Mouse (Mus musculus): ENCODE measurements around the gene Ankrd34c. TPM values are rescaled to one million over a fixed set of nuclear protein-coding genes. Genes with fewer than 3 reads are reported as not detected.

Gene Ankrd34c
- polyA plus RNA-seq, 1 experiment = not detected

DNA sequence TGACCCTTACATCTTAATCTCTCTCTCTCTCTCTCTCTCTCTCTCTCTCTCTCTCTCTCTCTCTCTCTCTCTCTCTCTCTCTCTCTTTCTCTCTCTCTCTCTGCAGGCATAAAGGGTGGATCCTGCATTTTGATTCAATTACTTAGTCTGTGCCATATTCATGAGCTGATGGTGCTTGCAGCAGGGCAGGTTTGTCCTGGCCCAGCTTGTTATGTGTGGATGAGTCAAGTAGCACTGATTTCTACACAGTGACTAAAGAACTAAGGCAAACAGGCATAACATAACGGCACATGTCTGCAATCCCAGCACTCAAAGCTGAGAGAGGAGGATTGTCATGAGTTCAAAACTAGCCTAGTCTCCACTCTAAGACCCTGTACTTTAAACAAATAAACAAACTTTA lies 19.9 kb upstream of the Ankrd34c start:
- H3K4me1 ChIP-seq (ENCODE audit: control insufficient read depth, insufficient read depth, insufficient read length) = no peaks in the 10 kb centered on the region
- H3K36me3 ChIP-seq (ENCODE audit: control insufficient read depth, insufficient read depth, low read length) = no peaks in the 10 kb centered on the region
- no peak overlapping the region for H3K27ac ChIP-seq (ENCODE audit: insufficient read depth, low read length)
- WGBS = 90% methylated on average over 1 of the region's 1 CpGs
- no peak overlapping the region for H3K4me3 ChIP-seq (ENCODE audit: extremely low read depth, insufficient read depth, insufficient read length)
- TF ChIP-seq CTCF (IDR thresholded peaks at IDR 0.05; ENCODE audit: extremely low read depth, insufficient read depth, insufficient read length, insufficient replicate concordance) = no peak
- no peak for TF ChIP-seq POLR2A (IDR thresholded peaks at IDR 0.05; ENCODE audit: low read depth, low read length)
- H3K27me3 ChIP-seq (ENCODE audit: control insufficient read depth, insufficient read depth, low read length) = no peaks in the 10 kb centered on the region
- DNase-seq (ENCODE audit: low read depth in 1 of 2, low spot score in 2 of 2) = no peak

DNA sequence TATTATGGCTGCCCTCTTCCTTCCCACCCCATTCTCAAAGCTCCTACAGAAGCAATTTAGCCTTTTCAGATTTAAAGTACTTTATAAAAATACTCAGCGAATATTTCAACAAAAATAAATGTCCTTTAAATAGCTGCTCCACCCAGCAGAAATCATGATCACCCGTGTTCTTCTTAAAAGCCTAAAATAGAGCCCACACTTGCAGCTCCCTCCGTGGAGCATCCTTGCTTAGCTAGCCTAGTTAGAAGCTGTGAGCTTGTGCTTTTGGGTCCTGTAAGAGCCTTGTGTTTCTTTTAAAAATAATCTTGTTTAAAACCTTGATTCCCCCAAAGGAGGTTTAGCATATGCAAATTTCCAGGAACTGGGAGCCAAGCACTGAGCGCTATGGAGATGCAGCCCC lies 19.3 kb upstream of the Ankrd34c start:
- Histone ChIP-seq H3K4me1 (ENCODE audit: control insufficient read depth, insufficient read depth, insufficient read length) (no peaks in the 10 kb centered on the region), H3K27me3 (ENCODE audit: control insufficient read depth, insufficient read depth, low read length) (no peaks in the 10 kb centered on the region), H3K27ac (ENCODE audit: insufficient read depth, low read length) (no peak overlapping the region), H3K4me3 (ENCODE audit: extremely low read depth, insufficient read depth, insufficient read length) (no peak overlapping the region), H3K36me3 (ENCODE audit: control insufficient read depth, insufficient read depth, low read length) (no peaks in the 10 kb centered on the region)
- 67% methylated on average over 4 of the region's 4 CpGs for WGBS
- no peak for TF ChIP-seq POLR2A (IDR thresholded peaks at IDR 0.05; ENCODE audit: low read depth, low read length)
- no peak for TF ChIP-seq CTCF (IDR thresholded peaks at IDR 0.05; ENCODE audit: extremely low read depth, insufficient read depth, insufficient read length, insufficient replicate concordance)
- DNase-seq (ENCODE audit: low read depth in 1 of 2, low spot score in 2 of 2) = no peak

DNA sequence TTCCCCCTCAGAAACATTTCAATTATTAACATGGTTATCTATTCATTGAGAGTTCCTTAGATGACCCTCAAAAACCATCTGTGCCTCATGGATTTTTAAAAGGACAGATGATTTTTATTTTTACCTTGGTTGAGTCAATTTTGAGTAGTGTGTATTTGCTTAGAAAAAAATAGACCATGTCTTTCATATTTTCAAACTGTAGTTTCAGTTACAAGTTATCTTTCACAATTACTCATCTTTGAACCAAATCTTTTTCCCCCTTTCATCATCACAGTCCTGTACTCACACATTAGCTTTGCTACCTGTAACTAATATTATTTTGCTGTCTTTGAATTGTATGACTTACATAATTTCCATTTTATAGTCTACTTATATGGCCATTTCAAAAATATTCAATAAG lies 1.8 kb upstream of the Ankrd34c start:
- no peak overlapping the region for H3K4me3 ChIP-seq (ENCODE audit: extremely low read depth, insufficient read depth, insufficient read length)
- H3K4me1 ChIP-seq (ENCODE audit: control insufficient read depth, insufficient read depth, insufficient read length) = no peaks in the 10 kb centered on the region
- TF ChIP-seq POLR2A (IDR thresholded peaks at IDR 0.05; ENCODE audit: low read depth, low read length) (no peak), CTCF (IDR thresholded peaks at IDR 0.05; ENCODE audit: extremely low read depth, insufficient read depth, insufficient read length, insufficient replicate concordance) (no peak)
- no peak for DNase-seq (ENCODE audit: low read depth in 1 of 2, low spot score in 2 of 2)
- no peak overlapping the region for H3K27ac ChIP-seq (ENCODE audit: insufficient read depth, low read length)
- H3K27me3 ChIP-seq (ENCODE audit: control insufficient read depth, insufficient read depth, low read length) = no peaks in the 10 kb centered on the region
- H3K36me3 ChIP-seq (ENCODE audit: control insufficient read depth, insufficient read depth, low read length) = no peaks in the 10 kb centered on the region

DNA sequence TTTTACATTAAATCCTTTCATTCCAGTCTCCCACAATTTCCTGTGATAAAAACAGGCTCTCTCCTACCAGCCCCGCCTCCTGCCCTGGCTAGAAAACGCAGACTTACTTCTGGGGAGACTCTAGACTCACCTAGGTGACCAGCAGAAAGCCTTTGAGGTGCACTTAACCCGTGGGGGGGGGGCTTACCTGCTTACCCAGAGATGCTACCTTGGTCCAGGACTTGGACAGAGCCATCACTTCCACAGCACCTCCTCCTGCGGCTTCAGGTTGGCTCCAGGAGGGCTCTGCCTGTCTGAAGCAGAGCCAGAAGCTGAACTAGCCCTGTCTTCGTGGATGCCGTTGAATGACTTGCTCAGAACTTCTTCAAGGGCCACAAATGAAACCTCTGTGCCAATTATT lies 387 bp downstream of the Ankrd34c start:
- 9% methylated on average over 6 of the region's 6 CpGs for WGBS
- Histone ChIP-seq H3K36me3 (ENCODE audit: control insufficient read depth, insufficient read depth, low read length) (no peaks in the 10 kb centered on the region), H3K27ac (ENCODE audit: insufficient read depth, low read length) (no peak overlapping the region), H3K27me3 (ENCODE audit: control insufficient read depth, insufficient read depth, low read length) (no peaks in the 10 kb centered on the region), H3K4me1 (ENCODE audit: control insufficient read depth, insufficient read depth, insufficient read length) (no peaks in the 10 kb centered on the region), H3K4me3 (ENCODE audit: extremely low read depth, insufficient read depth, insufficient read length) (no peak overlapping the region)
- TF ChIP-seq POLR2A (IDR thresholded peaks at IDR 0.05; ENCODE audit: low read depth, low read length) = no peak
- no peak for TF ChIP-seq CTCF (IDR thresholded peaks at IDR 0.05; ENCODE audit: extremely low read depth, insufficient read depth, insufficient read length, insufficient replicate concordance)
- no peak for DNase-seq (ENCODE audit: low read depth in 1 of 2, low spot score in 2 of 2)

DNA sequence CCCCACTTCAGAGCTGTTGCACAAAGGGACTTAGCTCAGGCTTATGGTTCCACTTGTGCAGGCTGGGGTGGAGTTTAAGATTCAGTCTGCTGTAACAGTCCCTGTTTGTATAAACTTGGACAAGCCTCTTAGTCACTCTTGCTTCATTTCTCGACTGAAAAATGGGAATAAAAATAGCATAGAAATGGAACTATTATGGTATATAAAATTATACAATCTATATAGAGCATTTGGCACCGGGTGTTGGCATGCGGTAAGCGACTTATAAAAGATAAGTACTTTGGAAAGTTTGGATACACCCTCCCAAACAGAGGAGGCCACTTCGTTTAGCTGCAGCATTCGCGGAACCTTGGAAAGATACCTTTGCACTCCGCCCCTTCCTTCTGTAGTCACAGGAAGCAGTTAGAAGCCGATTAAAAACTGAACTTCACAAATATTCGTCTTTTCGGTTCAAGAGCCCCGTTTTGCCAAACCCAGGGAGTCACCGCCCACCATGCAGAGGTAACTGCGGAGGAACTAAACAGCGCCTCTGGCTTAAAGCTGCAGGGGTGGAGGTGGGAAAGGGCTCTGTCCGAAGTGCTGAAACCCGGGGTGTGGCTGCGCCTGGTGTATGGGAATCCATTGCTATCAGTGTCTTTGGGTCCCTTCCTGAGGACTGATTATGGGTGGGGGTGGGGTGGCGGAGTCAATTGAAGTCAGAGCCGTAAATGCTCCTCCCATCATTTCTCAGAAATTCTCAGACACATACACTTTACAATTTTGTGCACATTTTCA lies 1.2 kb downstream of the Ankrd34c start:
- TF ChIP-seq POLR2A (IDR thresholded peaks at IDR 0.05; ENCODE audit: low read depth, low read length) (no peak), CTCF (IDR thresholded peaks at IDR 0.05; ENCODE audit: extremely low read depth, insufficient read depth, insufficient read length, insufficient replicate concordance) (no peak)
- DNase-seq (ENCODE audit: low read depth in 1 of 2, low spot score in 2 of 2) = no peak
- WGBS = 12% methylated on average over 20 of the region's 20 CpGs

DNA sequence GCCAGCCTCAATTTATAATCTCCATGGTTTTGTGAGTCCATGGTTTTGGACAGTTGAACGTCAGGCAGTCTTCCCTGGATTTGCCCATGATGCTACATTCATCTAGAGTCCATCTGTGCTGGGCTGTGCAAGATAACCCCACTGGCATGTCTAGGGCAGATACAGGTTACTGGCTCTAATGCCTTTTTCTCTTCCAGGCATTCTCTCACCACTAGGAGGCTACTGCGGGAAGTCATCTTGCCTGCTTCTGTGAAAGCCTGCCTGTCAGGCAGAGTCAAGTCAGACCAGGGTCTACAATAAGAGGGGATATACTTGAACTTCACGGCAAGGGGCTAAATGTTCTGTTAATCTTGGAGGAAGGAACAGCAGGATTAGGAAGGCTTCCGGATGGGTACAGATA lies 31.4 kb downstream of the Ankrd34c start:
- H3K4me3 ChIP-seq (ENCODE audit: extremely low read depth, insufficient read depth, insufficient read length) = no peak overlapping the region
- DNase-seq (ENCODE audit: low read depth in 1 of 2, low spot score in 2 of 2) = peak in 1 of 2 experiments; percentile 17
- 25% methylated on average over 4 of the region's 4 CpGs for WGBS
- H3K36me3 ChIP-seq (ENCODE audit: control insufficient read depth, insufficient read depth, low read length) = no peaks in the 10 kb centered on the region
- TF ChIP-seq CTCF (IDR thresholded peaks at IDR 0.05; ENCODE audit: extremely low read depth, insufficient read depth, insufficient read length, insufficient replicate concordance) (peak; percentile 45; the same call in 1 of the 2 replicates), POLR2A (IDR thresholded peaks at IDR 0.05; ENCODE audit: low read depth, low read length) (no peak)
- H3K27me3 ChIP-seq (ENCODE audit: control insufficient read depth, insufficient read depth, low read length) = no peaks in the 10 kb centered on the region
- H3K27ac ChIP-seq (ENCODE audit: insufficient read depth, low read length) = no peak overlapping the region
- peaks cover 6% of the 10 kb centered on the region; the same call in 1 of the 2 replicates for H3K4me1 ChIP-seq (ENCODE audit: control insufficient read depth, insufficient read depth, insufficient read length)

More for the DNA sequence above, 1.2 kb downstream of the Ankrd34c start:
- H3K36me3 ChIP-seq (ENCODE audit: control insufficient read depth, insufficient read depth, low read length) = no peaks in the 10 kb centered on the region
- no peaks in the 10 kb centered on the region for H3K27me3 ChIP-seq (ENCODE audit: control insufficient read depth, insufficient read depth, low read length)
- H3K4me3 ChIP-seq (ENCODE audit: extremely low read depth, insufficient read depth, insufficient read length) = no peak overlapping the region
- H3K27ac ChIP-seq (ENCODE audit: insufficient read depth, low read length) = no peak overlapping the region
- no peaks in the 10 kb centered on the region for H3K4me1 ChIP-seq (ENCODE audit: control insufficient read depth, insufficient read depth, insufficient read length)

DNA sequence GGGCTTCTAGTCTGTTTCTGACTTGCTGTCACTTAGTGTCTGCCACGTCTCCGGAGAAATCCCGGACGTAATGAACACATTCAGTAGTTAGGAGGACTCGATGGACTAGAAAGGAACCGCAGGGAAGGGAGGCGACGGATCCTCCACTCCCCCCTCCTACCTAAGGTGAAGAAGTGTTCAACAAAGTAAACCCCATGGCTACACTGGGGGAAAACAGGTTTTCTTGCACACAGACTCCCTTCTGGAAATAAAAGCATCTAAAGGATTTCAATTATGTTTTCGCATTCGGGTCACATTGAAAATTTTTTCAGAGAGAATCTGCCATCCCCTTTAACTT lies 33.1 kb downstream of the Ankrd34c start:
- no peaks in the 10 kb centered on the region for H3K27me3 ChIP-seq (ENCODE audit: control insufficient read depth, insufficient read depth, low read length)
- no peak for DNase-seq (ENCODE audit: low read depth in 1 of 2, low spot score in 2 of 2)
- 9% methylated on average over 10 of the region's 10 CpGs for WGBS
- H3K36me3 ChIP-seq (ENCODE audit: control insufficient read depth, insufficient read depth, low read length) = no peaks in the 10 kb centered on the region
- peaks cover 6% of the 10 kb centered on the region; the same call in 1 of the 2 replicates for H3K4me1 ChIP-seq (ENCODE audit: control insufficient read depth, insufficient read depth, insufficient read length)
- peak overlapping the region; percentile 69 for H3K4me3 ChIP-seq (ENCODE audit: extremely low read depth, insufficient read depth, insufficient read length)
- H3K27ac ChIP-seq (ENCODE audit: insufficient read depth, low read length) = no peak overlapping the region; the same call in 1 of the 2 replicates
- TF ChIP-seq CTCF (IDR thresholded peaks at IDR 0.05; ENCODE audit: extremely low read depth, insufficient read depth, insufficient read length, insufficient replicate concordance) (no peak), POLR2A (IDR thresholded peaks at IDR 0.05; ENCODE audit: low read depth, low read length) (no peak)
